Mouse (Mus musculus): ENCODE data around the gene Xdh.

DNA sequence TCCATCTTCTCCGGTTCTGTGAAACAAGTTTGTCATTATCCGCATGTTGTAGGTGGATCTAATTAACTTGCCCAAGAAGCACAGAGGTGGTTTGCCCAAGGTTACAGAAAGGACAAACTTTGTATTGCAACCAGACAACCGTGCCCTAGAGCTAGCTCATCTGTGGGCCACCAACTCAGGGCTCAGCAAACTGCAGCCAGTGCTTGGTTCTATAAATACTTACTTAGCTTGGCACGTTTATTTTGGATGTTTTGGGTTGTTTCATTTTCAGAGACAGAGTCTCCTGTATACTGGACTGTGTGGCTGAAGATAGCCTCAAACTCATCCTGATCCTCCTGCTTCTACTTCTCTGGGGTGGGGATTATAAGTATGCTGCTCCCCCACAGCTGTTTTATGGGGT is 35.3 kb downstream of the Xdh start:
- no peak for TF ChIP-seq CTCF (conservative IDR thresholded peaks at IDR 0.05; ENCODE audit: insufficient read depth, insufficient read length, low read depth, low read length)
- no peak for TF ChIP-seq POLR2A (IDR thresholded peaks at IDR 0.05; ENCODE audit: low read depth, low read length)

Measured in kidney, adult 2 months (tissue).